Mouse (Mus musculus): Measurements from ENCODE around the gene Fn3k. TPM values are rescaled to one million over a fixed set of nuclear protein-coding genes. Genes with fewer than 3 reads are reported as not detected.

The Fn3k gene
- 10 to 100 TPM; 26.4 to 33.5 (median 30.8) TPM for total RNA-seq (2022)

GRCm38 (mm10) chr11:121434156-121435155, at the start of gene Fn3k:
TSS of gene Fn3k (plus strand) at chr11:121434913.
- DNase-seq (ENCODE audit: low spot score), result peak; percentile 88

GRCm38 (mm10) chr11:121387750-121388553, 46.8 kb upstream of the Fn3k start, which contains the start of gene Rab40b:
TSS of gene Rab40b (minus strand) at chr11:121388251.
- DNase-seq (ENCODE audit: low spot score), result peak; percentile 87

DNA sequence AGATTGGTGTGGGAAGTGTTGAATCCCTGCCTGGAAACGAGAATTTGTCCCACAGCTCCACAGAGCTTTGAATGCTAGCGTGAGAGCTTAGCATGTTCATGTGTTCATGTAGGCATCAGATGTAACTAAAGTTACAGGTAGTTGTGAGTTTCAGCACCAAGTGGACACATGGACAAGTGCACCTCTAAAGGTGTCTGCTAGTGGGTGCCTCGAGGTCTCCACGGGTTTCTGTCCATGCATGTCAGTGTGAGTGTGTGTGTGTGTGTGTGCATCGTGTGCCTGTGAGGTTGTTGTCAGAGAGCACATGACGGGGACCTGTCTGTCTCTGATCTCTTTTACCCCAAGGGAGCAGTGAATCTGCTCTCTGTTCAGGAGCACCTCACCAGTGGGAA, 46.2 kb upstream of the Fn3k start:
- no peak for DNase-seq (ENCODE audit: low spot score)

GRCm38 (mm10) chr11:121390793-121391192, 43.9 kb upstream of the Fn3k start:
- no peak for DNase-seq (ENCODE audit: low spot score)

DNA sequence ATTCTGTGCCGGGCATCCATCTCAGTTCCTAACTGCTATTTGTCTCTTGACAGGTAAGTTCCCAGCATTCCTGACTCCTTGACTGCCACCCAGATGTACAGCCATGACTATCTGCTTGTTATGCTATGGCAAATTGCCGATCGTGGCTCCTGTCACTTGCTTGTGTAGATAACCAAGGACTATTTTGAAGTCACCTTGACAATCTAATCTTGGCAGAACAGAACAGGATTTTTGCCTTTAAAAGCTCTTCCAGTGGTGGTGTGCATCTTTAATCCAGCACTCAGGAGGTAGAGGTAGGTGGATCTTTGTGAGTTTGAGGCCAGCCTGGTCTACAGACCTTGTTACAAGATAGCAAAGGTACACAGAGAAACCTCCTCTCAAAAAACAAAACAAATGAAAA, 42.3 kb upstream of the Fn3k start:
- DNase-seq (ENCODE audit: low spot score), result no peak

DNA sequence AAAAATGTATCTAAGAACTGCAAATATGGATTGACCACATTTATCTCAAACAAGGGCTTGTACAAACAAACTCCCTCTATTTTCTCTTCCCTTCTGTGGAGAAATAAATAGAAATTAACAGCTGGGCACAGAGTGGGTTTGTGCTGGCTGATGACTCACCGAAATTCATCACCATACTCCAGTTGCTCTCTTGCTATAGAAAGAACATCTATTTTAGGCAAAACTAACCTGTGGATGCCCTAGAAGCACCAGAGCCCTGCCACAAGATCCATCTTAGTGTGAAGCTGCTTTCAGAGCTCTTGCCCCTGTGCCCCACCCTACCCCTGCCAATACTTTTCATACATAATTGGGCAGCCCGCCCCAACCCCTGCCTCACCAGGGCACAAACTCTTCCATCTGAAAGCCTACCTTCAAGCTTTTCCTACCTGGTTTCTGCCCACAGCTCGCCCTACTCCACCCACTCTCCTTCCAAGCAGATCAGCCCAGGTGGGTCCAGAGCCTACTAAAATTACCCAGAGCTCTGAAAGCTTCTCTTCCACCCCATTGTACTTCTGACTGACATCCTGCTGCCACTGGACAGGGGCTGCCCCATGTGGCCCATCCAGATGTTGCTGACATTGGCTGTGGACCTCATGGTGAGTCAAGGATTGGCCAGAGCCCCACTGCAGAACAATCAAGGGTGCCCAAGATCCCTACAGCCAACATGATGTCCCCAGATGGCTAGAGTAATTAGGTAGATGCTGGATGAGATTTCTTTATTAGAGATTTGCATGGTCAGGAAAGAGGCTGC, 27.2 kb upstream of the Fn3k start:
- DNase-seq (ENCODE audit: low spot score), result no peak

DNA sequence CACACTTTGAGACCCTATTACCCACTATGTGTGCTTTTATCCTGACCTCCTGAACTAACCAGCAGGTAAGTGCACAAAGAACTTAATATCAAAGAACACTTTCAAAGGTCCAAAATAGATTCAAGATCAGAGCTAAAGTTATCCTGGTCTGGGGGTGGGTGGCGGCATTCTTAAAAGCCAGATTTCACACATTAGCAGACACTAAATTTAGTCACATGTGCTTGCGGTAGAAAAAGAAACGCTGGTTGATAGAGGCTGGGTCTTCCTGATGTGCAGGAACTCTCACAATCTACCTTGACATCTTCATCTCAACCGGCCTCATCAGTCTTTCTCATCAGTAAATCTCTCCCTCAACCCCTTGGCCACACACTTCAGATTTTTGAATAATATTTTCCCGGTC, 20.0 kb upstream of the Fn3k start:
- DNase-seq (ENCODE audit: low spot score), result no peak

- DNase-seq (ENCODE audit: low spot score), result no peak
Measured at GRCm38 (mm10) chr11:121415351-121415750, 19.4 kb upstream of the Fn3k start.

DNA sequence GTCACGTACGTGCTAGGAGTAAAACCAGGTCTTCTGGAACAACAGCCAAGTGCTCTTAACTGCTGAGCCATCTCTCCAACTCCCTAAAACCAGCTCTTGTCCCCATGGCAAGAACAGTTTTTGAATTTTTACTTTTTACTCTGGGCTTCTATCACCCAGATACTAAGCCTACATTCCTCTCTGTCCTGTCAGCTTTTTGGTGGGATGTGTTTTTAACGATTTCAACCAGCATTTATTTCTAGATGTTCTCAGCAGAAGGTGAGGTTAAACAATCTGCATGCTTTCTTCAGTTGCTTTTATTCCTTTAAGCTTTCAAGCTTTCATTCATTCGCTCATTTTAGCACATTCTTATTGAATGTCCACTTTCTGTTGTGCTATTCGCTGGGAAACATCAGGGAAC, 16.7 kb upstream of the Fn3k start:
- no peak for DNase-seq (ENCODE audit: low spot score)

DNA sequence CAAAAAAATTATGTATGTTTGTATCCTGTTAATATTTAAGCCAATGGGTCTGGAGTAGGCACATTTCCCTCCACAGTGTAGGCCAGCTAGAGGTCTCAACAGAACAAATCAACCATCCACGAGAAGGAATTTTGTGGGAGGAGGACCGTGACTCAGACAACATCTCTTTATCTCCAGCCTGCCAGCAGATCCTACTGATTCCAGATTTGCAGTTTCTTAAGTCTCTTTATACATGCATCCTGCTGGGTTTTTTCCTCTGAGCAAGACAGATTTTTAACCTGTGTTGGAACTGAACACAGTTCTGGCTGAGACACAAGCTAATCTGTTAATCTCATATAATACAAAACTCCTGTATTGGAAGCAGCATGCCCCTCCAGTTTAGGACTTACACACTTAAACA, 15.8 kb upstream of the Fn3k start:
- DNase-seq (ENCODE audit: low spot score), result no peak

GRCm38 (mm10) chr11:121420379-121420778, 14.3 kb upstream of the Fn3k start:
- no peak for DNase-seq (ENCODE audit: low spot score)

DNA sequence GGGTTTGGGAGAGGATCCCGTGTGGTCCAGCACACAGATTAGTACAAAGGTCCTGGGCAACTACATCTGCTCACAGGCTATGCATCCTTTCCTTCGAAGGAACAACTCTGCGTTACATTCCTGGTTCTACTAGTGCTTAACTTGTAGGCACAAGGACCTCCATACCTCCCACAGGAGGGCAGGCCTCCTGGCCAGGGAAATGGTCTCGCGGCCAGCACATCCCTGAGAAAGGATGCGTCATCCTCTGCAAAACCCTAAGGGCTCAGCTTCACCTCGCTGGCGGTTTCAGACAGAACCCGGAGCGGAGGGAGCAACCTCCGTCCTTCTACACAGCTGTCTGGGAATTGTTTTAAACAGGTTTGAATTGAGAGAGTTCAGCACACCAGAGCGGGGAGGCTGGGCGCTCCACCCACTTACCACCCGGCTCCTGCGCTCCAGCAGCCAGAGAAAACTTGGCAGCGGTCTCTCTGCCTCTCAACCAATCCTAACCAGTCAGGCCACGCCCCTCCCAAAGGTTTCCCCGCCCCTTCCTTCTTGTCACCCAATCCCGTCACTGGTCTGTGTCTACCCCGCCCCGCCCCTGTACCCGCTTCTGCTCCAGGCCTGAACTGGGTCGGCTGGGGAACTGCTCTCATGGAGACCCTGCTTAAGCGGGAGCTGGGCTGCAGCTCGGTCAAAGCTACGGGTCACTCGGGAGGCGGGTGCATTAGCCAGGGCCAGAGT, 13.7 kb upstream of the Fn3k start, which contains the start of gene Fn3krp:
Gene Fn3krp, plus strand, starts transcription at position 572 of the 723 bp plus-strand sequence.
- peak; percentile 100 for DNase-seq (ENCODE audit: low spot score)

DNA sequence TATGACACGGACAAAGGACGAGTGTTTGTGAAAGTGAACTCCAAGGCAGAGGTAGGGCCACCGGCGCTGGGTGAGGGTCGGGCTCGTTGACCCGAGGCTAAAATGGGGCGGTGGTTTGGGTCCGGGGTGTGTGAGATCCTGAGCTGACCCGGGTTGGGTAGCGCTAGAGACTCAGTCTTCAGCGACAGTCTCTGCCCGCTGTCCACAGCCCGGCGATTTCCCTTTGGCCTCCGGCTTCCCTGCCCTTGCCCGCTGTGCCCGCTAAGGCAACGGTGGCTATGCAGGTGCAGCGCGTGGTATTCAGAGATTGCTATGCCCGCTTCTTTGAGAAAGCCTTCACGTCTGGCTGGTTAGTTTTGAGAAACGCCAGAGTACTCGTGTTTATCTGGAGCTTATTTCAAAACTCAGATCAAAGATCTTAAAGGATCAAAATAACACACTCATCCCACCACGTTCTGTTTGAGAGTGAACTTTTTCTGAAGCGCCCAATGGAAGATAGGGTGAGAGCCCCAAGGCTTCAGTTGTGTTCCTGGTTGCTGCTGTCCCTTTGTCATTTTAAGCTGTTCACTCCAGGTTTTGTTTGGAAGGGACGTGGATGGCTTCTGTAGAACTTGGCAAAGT, 13.1 kb upstream of the Fn3k start:
- no peak for DNase-seq (ENCODE audit: low spot score)

GRCm38 (mm10) chr11:121433397-121433796, 1.3 kb upstream of the Fn3k start:
- no peak for DNase-seq (ENCODE audit: low spot score)

GRCm38 (mm10) chr11:121437236-121437635, 2.5 kb downstream of the Fn3k start:
- DNase-seq (ENCODE audit: low spot score), result no peak

- DNase-seq (ENCODE audit: low spot score), result no peak
Measured at GRCm38 (mm10) chr11:121439686-121440292, 5.1 kb downstream of the Fn3k start.

GRCm38 (mm10) chr11:121441653-121442052, 6.9 kb downstream of the Fn3k start:
- no peak for DNase-seq (ENCODE audit: low spot score)

DNA sequence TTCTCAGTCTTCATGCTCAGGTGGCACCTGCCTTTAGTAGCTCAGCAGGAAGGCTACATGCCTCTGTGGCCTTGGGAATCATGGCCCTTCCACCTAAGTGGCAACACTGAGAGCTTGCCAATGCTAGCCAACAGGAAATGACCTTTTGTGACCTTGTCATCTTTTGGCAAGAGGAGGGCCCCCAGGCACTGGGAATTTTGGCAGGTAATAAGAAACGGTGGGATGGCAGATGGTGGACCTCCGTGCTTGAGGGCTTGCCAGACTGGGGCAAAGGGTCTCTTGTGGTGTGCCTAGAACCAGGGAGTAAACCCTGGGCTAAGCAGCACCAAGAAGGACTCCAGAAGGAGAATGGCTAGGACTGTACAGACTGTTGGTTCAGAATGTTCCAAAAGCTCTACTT, 7.4 kb downstream of the Fn3k start:
- DNase-seq (ENCODE audit: low spot score), result no peak

GRCm38 (mm10) chr11:121451216-121451726, 16.6 kb downstream of the Fn3k start:
- no peak for DNase-seq (ENCODE audit: low spot score)
